Mouse (Mus musculus) erythroblast, embryonic 14.5 days (primary cell): Measurements from ENCODE around the gene Sfmbt1.

ENCODE experiments used
- GATA1 ChIP-seq: IDR thresholded peaks from 2 replicates; pipeline ENCODE4 v1.6.1; 2012; ENCODE audit warnings: low read length, inconsistent platforms, mixed read lengths
- TAL1 ChIP-seq: IDR thresholded peaks from 3 replicates; pipeline ENCODE4 v1.6.1; 2012; ENCODE audit warnings: low read length, inconsistent platforms, mixed read lengths

DNA sequence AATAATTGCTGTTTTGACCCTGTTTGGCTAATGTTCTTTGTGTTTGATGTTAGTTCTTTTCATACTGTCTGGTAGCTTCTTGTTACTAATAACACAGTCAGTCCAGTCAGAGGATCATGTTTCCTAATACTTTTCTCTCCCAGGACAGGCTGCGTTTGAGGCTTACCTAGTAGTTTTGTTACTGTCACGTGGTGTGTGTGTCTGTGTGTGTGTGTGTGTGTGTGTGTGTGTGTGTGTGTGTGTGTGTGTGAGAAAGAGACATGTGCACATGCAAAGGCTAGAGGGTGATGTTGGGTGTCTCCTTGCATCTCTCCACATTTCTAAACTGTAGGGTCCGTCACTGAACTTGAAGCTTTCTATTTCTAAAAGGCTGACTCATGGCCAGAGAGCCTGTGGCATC, 78.2 kb downstream of the Sfmbt1 start:
- TF ChIP-seq GATA1 = no peak
- TF ChIP-seq TAL1 = no peak
